Mouse (Mus musculus) ZHBTc4 (cell line): ENCODE measurements around the gene Dst.

Experiments used
- DNase-seq: peaks from one replicate; pipeline ENCODE4 v3.0.0-alpha.2; 2011; ENCODE audit warnings: low read depth, low spot score

The Dst gene

DNA sequence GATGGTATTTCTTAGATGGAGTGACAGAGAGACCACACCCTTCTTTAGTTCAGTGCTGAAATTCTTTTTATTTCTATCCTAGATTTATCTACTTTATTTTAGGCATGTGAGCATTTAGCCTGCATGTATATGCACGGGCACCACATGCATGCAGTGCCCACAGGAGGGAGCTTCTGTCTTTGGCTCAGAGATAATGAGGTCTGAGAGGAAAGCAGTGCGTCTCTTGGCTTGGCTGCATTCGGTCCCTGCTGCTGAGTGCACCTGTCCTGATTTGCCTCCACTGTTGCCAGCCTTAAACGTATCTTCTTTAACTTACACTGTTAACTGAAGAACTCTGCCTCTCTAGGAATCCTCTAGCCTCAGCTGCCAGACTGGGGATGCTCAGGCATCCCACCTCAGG lies 189.6 kb downstream of the Dst start:
- peak; percentile 15 for DNase-seq

- no peak for DNase-seq
These were observed 191.4 kb downstream of the Dst start for GRCm38 (mm10) chr1:34099439-34099838.

DNA sequence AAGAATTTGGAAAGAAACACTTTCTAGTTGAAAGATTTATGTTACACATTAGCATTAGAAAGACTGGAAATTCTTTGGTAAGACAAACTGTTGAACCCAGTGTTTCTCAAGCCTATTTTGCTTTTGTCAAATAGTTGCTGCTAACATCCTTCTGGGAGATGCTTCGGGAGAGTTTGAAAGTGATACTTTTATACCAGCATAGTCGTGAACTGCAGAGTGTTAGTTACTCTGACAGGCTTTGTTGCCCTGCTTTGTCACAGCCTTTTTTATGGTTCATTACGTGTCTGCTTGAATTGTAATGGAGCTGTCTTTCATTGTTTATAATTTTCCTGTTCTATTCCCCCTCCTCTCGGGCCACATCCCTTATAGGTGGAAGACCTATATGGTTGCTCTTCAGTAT lies 192.4 kb downstream of the Dst start:
- no peak for DNase-seq

DNA sequence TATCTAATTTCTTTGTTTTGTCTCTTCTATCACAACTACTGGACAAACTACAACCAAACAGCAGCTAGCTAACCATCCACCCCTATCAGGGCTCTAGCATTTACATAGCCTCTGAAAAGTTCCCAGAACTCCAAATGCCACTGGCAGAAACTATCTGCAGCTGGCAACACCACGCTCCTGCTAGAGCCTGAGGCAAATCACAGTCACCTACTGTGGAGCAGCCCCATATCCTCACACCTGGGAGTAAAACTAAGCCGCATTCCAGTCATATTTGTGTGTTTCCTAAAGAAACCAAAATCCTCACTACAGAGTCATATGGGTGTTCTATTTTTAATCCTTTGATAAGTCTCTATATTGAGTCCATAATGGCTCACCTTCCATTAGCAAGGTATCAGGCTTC lies 194.6 kb downstream of the Dst start:
- DNase-seq, result peak; percentile 65

DNA sequence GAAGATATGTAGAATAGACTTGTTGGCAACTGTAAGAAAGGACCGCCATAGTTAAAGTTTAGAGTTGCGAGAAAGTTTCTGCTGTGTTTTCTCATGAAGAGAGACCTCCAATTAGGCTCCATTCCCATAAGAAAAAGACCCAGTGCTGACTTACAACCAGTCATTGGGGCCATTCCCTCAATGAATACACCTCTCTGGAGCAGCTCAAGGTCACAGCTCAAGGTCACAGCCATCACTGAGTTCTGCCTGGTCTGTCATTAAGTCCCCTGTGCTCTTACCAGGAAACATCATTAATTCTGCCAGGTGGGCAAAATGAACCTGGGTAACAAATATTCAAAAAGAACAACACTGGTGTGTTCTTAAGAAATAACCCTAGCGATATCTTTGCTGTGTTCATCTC lies 195.2 kb downstream of the Dst start:
- peak; percentile 93 for DNase-seq

DNA sequence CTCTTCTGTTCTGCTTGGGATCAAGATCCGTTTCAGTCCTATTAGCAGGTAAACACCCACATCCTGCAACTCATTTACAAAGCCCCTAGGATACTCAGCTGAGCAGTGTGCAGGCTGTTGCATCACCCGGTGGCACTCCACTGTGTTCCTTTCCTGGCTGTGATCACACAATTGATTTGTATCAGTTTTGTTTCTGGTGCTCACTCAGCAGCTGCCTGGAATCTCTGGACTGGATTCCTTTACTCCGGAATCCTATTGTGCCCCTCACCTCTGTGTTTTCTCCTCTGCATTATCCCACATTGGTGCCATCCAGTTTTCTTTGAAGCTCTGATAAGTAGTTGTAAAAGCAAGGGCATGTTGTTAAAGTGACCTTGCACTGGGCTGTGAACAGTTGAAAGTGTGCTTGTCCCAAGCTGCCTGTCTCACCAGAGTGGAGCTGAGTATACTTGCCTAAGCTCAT lies 195.7 kb downstream of the Dst start:
- DNase-seq, result peak; percentile 91

GRCm38 (mm10) chr1:34104846-34105245 lies 196.8 kb downstream of the Dst start:
- DNase-seq, result peak; percentile 41

GRCm38 (mm10) chr1:34106606-34107005 lies 198.6 kb downstream of the Dst start:
- no peak for DNase-seq

GRCm38 (mm10) chr1:34107076-34107475 lies 199.1 kb downstream of the Dst start:
- peak; percentile 82 for DNase-seq

DNA sequence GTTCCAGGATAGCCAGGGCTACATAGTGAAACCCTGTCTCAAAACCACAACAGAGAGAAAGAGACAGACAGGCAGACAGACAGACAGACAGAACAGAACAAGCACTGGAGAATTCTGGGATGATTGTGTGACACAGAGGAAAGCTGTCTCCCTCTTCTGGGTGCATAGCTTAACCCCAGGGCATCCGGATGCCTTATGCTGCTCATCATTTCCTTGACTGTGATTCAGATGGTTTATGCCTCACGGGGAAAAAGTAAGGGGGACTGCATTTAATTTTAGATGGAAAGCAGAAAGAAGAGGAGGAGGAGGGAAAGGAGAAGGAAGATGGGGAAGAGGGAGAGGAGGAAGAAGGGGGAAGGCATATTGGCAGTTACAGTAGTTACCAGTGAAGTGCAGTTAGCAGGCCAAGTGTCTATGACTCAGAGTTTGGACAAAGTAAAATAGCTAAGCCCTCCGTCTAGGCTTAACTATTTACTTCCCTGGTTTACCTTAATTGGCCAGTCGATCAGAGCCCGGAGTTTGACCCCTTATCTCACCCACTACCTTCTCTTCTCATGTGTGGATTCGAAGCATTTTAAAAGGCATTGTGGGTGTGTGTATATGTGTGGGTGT lies 201.7 kb downstream of the Dst start:
- no peak for DNase-seq

- peak; percentile 57 for DNase-seq
These were observed 202.8 kb downstream of the Dst start for GRCm38 (mm10) chr1:34110862-34111261.

- DNase-seq, result no peak
These were observed 203.9 kb downstream of the Dst start for GRCm38 (mm10) chr1:34111954-34112353.

DNA sequence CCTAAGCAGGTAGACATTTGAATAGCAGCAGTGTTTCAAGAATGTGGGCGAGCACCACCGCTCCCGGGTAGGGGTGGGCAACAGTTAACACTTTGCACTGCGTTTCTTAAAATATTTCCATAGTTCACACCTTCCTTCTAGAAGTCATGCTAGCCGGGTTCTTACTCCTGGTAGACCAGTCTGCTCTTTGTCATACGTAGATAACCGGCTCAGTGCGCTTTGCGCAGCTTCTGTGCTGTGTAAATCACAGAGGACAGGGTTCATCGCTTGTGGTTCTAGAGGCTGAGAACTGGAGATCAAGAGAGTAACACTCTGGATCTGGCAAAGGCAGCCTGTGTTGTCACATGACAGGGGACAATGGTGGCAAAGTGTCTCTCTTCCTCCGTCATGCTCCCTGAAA lies 208.4 kb downstream of the Dst start:
- peak; percentile 81 for DNase-seq

DNA sequence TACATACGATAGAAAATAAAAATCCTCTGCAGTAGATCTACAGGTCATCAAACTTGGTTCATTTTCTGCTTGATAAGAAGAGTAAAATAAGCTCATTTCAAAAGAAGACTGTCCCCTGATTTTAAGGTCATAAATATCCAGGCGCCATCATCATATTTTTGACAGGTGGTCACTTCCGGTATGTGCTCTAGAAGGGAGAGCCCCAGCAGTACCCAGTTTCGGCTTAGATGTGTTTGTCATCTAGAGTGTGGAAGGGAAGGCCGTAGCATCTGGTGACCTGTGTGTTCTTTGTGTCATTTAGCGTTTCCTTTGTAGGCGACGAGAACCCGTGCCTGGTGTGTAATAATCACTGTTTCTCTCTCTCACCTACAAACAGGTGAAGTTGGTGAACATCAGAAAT lies 209.0 kb downstream of the Dst start:
- no peak for DNase-seq

GRCm38 (mm10) chr1:34117709-34118108 lies 209.7 kb downstream of the Dst start:
- no peak for DNase-seq

GRCm38 (mm10) chr1:34120066-34120465 lies 212.0 kb downstream of the Dst start:
- no peak for DNase-seq

GRCm38 (mm10) chr1:34120602-34121001 lies 212.6 kb downstream of the Dst start:
- no peak for DNase-seq

DNA sequence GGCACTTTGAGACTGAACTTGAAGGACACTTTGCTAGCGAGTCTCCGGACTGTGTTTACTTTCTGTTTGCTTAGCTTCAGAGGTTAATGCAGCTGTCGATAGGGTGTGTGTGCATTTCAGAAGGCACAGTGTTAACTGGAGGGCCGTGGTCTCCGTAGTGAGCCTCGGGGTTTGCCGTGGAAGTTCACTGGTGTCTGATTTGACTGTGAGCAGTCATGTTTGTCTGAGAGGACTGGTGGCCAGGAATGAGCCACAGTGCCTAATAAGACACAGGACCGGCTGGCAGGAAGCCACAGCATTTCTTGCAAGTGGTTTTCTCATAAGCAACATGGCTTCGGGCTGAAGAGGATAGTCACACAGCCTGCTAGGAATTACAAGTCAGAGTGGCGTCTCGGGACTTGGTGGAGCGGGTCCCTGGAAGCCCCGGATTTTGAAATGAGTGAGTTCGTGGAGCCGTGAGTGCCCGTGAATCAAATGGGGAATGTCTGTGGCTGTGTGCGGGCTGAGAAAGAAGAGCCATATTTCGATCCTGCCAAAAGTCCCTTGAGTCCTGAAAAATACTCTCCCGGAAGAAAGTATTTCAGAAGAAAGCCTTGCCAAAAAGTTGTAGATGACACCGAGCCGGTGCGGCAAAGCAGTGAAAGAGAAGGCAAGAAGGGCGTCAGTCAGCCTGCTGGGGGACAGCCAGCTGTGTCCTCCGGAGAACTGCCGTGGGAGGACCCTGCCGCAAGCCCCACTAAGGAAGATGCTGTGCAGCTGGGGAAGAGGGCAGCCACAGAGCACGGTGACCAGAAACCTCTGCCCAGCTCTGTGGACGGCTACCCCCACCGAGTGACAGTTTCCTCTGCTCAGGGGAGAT lies 213.4 kb downstream of the Dst start:
- no peak for DNase-seq

GRCm38 (mm10) chr1:34122198-34122597 lies 214.2 kb downstream of the Dst start:
- DNase-seq, result no peak

DNA sequence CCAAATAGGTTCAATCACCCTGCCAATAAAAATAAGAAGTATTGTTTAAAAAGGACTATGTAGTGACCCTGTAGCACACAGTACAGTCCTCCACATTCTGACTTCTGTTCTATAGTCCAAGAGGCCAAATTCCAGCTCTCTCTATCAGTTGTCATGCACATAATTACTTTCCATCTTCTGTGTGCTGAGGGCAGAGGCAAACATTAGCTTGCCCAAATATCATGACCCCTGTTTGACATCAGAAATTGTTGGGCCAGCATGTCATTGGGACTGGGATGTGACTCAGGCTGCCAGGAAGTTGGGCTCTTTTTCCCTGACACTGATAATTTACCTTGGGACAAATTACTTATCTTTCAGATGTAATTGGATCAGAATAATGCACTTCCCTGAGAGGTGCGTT lies 214.9 kb downstream of the Dst start:
- no peak for DNase-seq

DNA sequence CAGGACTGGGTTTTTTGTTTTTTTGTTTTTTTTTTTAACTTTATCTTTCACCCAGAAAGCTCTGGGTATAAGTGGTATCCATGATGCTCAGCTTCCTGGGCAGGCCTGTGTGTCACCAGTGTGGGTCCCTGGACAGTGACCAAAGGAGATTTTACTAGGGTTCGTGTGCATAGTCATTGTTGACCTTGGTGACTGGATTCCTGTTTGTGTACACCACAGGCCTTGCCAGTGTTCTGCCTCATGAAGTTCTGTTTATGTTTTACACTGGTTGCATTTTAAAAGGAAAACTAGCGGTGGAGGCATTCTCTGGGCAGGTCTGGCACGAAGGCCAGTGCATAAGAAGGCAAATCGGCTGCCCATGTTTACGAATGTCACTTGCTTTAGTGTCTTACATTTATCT lies 215.3 kb downstream of the Dst start:
- no peak for DNase-seq

DNA sequence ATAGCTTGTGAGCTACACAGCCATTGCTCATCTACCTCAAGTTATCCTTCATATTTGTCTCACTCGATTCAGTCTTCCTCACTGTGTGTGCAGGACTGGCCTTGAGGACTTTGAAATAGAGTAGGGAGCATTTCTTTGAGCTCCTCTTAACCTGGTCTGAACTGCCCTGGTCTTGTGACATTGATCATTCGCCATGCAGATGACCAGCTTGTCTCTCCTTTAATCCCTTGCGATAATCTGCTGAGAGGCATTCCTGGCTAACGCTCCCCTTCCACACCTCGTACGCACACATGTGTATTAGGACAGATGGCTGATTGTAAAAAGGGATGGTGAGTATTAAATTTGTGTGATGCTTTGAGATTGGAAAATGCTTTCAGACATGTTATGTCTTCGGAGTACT lies 216.4 kb downstream of the Dst start:
- DNase-seq, result no peak

DNA sequence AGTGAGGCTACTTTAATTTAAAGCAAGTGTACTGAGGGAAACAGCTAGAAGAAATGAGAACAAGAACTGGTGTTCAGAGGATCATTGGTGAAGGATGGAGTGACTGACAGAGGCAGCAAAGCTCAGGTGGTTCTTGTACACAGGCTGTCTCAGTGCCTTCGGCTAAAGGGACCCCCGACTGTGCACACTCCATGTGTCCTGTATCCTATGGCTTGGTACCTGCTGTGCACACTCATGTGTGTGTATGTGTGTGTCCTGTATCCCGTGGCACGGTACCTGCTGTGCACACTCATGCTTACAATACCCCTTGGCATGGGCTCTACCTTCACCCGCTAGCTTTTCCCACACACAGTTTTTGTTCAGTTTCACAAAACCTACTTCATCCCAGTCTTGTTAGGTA lies 217.1 kb downstream of the Dst start:
- DNase-seq, result no peak
